Mouse (Mus musculus) liver, adult 2 months (tissue): ENCODE data around the gene Rgcc.

Experiments used
- CTCF ChIP-seq: fragments of 200-500 bp; IDR thresholded peaks from 2 replicates; pipeline ENCODE4 v1.5.1; 2011; ENCODE audit warnings: low read depth, low read length, control low read depth
- POLR2A ChIP-seq: fragments of 200-500 bp; IDR thresholded peaks from 2 replicates; pipeline ENCODE4 v1.6.1; 2011; ENCODE audit warnings: low read length, control low read depth; ENCODE audit not compliant: insufficient read depth; ENCODE audit errors: extremely low read depth

DNA sequence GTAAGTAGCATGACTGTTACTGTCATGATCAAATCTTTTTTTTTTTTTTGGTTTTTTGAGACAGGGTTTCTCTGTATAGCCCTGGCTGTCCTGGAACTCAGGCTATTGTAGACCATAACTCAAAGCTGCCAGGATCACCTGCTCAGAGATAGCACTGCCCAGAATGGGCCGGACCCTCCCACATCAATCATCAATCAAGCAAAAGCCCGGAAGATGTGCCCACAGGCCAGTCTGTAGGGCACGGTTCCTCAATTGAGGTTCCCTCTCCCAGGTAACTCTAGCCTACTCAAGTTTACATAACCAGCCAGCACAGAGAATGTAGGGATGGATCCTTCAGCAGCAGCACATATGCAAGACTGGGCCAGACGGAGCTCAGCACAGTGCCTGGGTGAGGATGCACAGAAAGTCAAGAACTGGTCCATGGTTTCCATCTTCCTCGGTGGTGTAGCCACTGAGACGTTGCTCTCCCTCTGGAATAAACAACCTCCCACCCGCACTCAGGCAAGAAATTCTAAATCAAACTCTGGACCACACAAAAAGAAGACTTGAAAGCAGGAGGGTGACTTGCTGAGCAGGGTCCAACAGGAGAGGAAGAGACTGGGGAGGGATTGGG lies 14.1 kb downstream of the Rgcc start:
- TF ChIP-seq CTCF (no peak), POLR2A (no peak)
